Mouse (Mus musculus) brain, embryonic 18.5 days (tissue): ENCODE measurements at regions not wholly inside any gene's neighbourhood (a gene's known extent, or its start where the extent isn't known, plus 50 kb on each side); places are given as distances from the start of the nearest gene placed in this dataset.

Experiments
- DNase-seq: peaks from one replicate; pipeline ENCODE4 v3.0.0-alpha.2; 2012; ENCODE audit warnings: low read depth, low spot score

DNA sequence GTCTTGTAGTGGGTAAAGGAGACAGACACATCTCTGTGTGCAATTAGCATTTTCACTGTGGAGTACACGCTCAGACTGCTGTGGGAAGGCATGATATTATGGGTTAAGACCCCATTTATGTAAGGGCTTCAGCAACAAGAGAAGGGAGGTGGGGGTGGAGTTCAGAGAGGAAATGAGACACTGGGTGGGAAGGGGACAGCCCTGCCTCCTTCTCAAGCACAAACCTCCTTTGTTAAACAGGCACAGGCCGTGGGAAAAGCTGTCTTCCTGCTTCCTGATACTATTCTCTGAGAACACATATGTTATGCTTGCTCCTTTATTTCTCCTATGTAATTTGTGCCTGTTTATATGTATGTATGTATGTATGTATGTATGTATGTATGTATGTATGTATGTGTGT, 237.4 kb upstream of the Cxcr4 start:
- no peak for DNase-seq

GRCm38 (mm10) chr1:128826419-128826818, 234.3 kb upstream of the Cxcr4 start:
- DNase-seq, result no peak

GRCm38 (mm10) chr1:128824916-128825683, 233.0 kb upstream of the Cxcr4 start:
- no peak for DNase-seq

- peak; percentile 14 for DNase-seq
Measured at GRCm38 (mm10) chr1:128824235-128824634, 232.1 kb upstream of the Cxcr4 start.

- no peak for DNase-seq
Measured at GRCm38 (mm10) chr1:128821991-128822390, 229.9 kb upstream of the Cxcr4 start.

GRCm38 (mm10) chr1:128820527-128820926, 228.4 kb upstream of the Cxcr4 start:
- DNase-seq, result no peak

DNA sequence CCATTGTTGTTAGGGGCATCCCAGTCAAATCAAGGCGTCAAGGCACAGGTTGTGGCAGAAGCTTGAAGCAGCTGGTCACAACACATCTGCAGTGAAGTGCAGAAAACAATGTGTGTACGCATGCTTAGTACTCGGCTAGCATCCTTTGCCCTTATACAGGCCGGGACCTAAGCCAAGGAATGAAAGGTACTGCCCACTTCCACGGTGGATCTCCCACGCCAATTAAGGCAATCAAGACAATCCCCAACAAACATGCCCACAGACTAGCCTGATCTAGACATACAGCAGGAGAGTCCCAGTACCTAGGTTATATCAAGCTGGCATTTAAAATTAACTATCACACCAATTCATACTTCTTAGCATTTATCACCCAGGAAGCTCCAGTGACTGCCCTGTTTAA, 227.5 kb upstream of the Cxcr4 start:
- no peak for DNase-seq

- DNase-seq, result no peak
Measured at GRCm38 (mm10) chr1:128813379-128813778, 221.3 kb upstream of the Cxcr4 start.

DNA sequence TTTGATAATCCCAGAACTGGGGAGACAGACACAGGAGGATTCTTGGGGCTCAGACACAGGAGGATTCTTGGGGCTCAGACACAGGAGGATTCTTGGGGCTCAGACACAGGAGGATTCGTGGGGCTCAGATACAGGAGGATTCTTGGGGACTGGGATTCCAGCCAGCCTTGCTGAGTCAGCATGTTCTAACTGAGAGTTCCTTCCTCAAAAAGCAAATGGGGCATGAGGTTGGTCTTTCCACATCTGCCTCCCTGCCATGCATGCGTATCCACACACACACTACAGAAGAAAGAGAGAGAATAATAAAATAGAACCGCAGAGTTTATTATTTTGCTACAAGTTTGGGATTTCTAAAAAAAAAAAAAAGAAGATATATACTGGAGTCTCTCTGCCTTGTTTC, 218.8 kb upstream of the Cxcr4 start:
- DNase-seq, result no peak

DNA sequence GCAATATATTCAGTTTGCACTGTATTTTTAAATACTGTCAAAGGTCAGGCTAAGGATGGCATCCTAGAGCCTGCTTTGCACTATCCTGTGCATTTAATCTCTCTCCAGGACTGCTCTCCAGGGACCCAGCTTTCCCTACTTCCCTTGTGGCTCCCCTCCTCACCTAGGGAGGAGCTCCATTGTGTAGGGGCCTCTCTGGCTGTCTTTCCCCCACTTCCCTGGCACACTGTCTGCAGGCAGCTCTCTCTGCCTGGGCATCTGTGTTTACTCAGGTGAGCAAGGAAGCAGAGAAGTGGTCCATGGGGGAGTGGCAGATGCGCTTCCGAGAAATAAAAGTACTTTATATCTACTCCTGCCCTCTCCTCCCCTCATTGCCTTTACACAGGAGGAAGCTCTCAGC, 218.0 kb upstream of the Cxcr4 start:
- DNase-seq, result no peak

DNA sequence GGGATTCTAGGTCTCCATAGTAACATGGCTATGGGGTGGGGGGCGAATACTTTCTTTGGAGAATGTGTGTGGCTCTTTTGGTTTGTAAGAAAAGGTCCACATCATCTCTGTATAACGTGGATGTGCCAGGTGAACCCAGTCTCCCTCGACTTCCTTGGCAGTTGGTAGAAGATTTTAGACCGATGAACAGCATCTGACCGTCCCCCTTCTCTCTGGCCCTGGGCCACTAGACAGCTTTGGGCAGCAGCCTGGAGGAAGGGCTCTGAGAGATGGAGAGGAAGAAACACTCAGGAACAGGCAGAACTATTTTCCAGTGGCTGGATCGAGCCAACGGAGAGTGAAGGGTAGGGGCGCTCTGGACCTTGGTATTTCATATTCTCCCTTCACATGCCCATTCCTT, 217.5 kb upstream of the Cxcr4 start:
- DNase-seq, result no peak

GRCm38 (mm10) chr1:128808599-128808998, 216.5 kb upstream of the Cxcr4 start:
- no peak for DNase-seq

GRCm38 (mm10) chr1:128805687-128806653, 213.9 kb upstream of the Cxcr4 start:
- DNase-seq, result no peak

DNA sequence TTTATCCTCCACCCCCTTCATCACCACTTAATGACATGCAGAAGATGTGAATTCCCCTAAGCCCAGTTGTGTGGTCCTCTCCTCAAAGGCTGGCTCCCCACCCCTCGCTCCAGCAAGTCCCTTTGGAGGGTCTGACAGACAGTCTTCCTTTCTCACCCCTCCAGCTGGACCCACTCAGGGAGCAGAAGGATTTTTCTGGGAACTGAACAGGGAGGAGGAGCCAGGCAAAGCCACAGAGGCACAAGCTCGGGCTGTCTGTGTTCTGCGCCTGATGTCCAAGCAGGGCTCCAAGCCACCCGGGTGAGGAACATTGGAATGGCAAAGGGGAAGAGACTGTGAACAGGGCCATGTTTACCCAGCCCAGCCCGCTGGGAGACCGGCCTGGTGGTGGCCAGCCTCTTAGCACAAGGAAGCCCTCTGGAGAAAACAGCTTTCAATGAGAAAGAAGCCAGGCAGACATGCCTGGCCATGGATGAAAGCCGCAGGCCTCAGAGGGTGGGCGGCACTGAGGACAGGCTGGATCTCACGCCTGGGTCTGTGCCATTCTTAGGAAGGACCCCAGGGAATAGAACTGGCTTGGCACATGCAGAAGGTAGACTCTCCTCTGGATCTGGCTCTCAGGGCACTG, 211.5 kb upstream of the Cxcr4 start:
- DNase-seq, result no peak

GRCm38 (mm10) chr1:128803058-128803432, 211.0 kb upstream of the Cxcr4 start:
- DNase-seq, result no peak

DNA sequence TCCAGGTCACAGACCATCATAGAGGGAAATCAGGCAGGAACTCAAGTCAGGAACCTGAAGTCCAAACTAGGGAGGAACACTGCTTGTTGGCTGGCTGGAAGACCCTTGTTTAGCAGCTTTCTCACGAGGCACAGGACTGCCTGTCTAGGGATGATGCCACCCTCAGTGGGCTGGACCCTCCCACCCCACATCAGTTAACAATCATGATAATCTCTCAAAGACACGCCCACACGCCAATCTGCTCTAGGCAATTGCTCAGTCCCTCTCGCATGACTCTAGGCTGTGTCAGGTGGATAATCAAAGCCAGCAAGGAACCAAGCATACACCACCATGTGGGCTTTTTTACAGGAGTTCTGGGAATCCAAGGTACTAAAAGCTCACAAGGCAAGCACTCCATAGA, 206.6 kb upstream of the Cxcr4 start:
- no peak for DNase-seq

- no peak for DNase-seq
Measured at GRCm38 (mm10) chr1:128795654-128796053, 203.6 kb upstream of the Cxcr4 start.

GRCm38 (mm10) chr1:128790881-128791280, 198.8 kb upstream of the Cxcr4 start:
- no peak for DNase-seq

DNA sequence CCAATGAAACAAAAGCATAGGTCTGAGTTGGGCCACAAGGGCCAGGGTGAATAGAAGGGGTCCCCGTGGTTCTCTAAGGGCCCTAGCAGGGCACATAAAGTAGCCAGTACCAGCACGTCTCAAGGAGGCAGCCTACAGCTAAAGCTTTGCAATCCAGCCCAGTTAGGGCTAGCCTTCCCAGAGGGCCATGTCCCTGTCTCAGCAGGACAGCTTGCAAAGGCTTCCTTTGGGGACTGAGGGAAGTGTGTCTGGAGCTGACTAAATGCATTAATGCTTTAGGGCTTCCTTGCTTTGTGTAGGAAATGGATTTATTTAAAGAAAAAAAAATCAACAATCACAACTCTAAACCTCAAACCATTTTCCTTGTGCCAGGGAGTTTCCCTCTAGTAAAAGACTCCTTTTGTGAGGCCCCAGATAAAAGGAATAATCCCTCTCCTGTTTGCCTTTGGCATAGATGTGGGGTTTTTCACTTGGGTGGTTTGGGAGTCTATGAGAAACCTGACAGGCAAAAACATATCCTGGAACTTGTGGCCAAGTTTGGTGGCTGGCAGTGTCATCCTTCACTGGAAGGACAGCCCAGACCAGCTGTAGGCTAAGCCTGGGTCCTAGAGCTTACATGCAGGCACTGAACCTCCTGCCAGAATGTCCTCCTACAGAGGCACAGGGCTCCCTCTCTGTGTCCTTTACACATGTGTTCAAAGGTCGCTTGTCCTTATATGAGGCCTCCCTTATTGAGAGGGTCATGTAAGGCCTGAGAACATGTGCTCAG, 197.7 kb upstream of the Cxcr4 start:
- no peak for DNase-seq

- DNase-seq, result no peak
Measured at GRCm38 (mm10) chr1:128788227-128788626, 196.1 kb upstream of the Cxcr4 start.

GRCm38 (mm10) chr1:128786941-128787569, 195.0 kb upstream of the Cxcr4 start:
- no peak for DNase-seq
